Mouse (Mus musculus) brain, embryonic 14.5 days (tissue): ENCODE measurements at regions not wholly inside any gene's neighbourhood (a gene's known extent, or its start where the extent isn't known, plus 50 kb on each side); places are given as distances from the start of the nearest gene placed in this dataset.

Source experiments
- DNase-seq: peaks from one replicate; pipeline ENCODE4 v3.0.0-alpha.2; 2011; ENCODE audit warnings: low read depth
- CTCF ChIP-seq: fragments of 200-500 bp; IDR thresholded peaks from 2 replicates; pipeline ENCODE4 v1.5.1; 2012; ENCODE audit warnings: inconsistent platforms, mild to moderate bottlenecking, moderate library complexity, borderline replicate concordance; ENCODE audit not compliant: insufficient read depth, insufficient read length; ENCODE audit errors: extremely low read depth
- POLR2A ChIP-seq: fragments of 200-500 bp; IDR thresholded peaks from 2 replicates; pipeline ENCODE4 v1.6.1; 2012; ENCODE audit warnings: mild to moderate bottlenecking, inconsistent platforms, borderline replicate concordance; ENCODE audit not compliant: poor library complexity, insufficient read depth, insufficient read length, severe bottlenecking; ENCODE audit errors: extremely low read depth

DNA sequence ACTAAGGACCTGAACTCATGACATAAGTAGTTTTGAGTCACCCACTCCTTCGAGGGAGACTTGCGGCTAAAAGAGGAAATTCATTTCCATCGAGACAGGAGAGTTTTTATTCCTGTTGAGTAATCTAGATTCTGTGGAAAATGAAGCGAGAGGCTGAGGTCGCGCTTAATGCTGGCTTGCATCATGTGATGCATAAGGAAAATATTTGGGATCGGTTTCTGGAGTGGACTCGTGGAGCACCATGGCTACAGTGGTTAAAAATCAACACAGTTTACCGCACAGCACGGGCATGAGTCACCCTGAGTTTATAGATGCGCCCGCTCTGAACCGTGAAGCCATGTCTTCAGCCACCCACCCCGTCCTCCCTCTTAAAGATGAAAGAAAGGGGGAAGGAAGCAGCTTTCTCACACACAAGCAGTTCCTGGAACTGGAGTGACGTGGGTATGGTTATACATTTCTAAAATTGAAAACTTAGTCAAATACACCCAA is 70.3 kb upstream of the 1700021F07Rik start:
- DNase-seq = no peak
- TF ChIP-seq POLR2A = no peak
- TF ChIP-seq CTCF = no peak

DNA sequence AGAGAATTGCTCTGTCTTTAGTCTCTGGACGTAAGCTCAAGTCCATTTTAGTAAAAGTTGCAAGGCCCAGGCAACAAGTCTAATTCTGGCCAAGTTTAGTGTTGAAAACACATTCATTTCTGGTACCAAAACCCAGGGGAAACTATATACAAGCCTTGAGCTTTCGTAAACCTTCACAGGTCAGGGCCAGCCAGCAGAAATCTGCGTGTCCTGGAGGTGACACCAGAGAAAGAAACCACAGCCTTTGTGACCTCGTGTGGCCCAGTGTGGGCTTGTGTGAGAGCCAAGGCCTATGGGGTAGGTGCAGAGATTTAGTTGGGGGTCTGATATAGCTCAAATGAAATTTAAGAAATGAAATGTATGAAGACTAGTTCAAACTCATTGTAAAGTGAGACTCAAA is 69.6 kb upstream of the 1700021F07Rik start:
- DNase-seq = no peak
- no peak for TF ChIP-seq CTCF
- no peak for TF ChIP-seq POLR2A

DNA sequence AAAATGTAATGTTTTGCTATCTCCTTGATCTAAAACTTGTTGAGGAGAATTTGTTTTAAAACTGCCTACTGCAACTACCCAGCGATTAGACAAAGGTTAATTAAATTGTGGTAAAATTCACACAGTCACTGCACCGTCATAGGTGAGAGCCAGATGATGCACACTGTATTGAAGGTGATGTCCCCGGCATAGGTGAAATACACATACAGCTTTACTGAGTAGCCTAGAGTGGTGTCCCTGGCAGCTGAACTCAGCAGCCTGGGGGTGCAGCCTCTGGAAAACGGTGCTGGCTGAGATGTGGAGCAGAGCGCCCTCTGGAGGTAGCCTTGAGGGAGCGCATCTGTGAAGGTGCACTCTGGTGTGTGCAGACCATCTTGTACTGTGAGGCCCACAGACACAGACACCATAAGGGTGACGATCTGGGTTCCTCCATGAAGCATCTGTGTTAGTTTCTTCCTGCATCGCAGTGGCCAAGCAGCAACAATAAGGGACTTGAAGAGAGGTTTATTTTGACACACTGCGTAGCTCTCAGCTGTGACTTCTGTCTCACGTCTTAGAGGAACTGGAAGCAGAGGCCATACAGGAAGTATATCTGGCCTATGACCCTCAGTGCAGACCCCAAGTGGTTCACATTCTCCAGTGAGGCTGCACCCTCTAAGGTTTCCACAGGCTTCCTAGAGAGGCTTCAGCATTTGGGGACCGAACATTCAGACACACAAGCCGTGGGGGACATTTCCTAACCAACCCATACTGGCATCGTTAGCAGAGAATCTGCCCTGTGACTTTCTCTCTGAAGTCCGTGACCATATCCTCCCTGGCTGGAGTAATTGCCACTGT is 68.6 kb upstream of the 1700021F07Rik start:
- peak; percentile 49 for DNase-seq
- TF ChIP-seq CTCF = peak; percentile 75
- TF ChIP-seq POLR2A = no peak

GRCm38 (mm10) chr2:173454741-173455140 is 67.6 kb upstream of the 1700021F07Rik start:
- TF ChIP-seq CTCF = no peak
- TF ChIP-seq POLR2A = no peak

GRCm38 (mm10) chr2:173455216-173455615 is 67.2 kb upstream of the 1700021F07Rik start:
- TF ChIP-seq POLR2A (no peak), CTCF (no peak)
- DNase-seq = no peak

More at GRCm38 (mm10) chr2:173454741-173455140, 67.6 kb upstream of the 1700021F07Rik start:
- no peak for DNase-seq

GRCm38 (mm10) chr2:173456083-173456482 is 66.3 kb upstream of the 1700021F07Rik start:
- no peak for DNase-seq
- TF ChIP-seq POLR2A = no peak
- TF ChIP-seq CTCF = peak; percentile 38; the same call in 1 of the 2 replicates

DNA sequence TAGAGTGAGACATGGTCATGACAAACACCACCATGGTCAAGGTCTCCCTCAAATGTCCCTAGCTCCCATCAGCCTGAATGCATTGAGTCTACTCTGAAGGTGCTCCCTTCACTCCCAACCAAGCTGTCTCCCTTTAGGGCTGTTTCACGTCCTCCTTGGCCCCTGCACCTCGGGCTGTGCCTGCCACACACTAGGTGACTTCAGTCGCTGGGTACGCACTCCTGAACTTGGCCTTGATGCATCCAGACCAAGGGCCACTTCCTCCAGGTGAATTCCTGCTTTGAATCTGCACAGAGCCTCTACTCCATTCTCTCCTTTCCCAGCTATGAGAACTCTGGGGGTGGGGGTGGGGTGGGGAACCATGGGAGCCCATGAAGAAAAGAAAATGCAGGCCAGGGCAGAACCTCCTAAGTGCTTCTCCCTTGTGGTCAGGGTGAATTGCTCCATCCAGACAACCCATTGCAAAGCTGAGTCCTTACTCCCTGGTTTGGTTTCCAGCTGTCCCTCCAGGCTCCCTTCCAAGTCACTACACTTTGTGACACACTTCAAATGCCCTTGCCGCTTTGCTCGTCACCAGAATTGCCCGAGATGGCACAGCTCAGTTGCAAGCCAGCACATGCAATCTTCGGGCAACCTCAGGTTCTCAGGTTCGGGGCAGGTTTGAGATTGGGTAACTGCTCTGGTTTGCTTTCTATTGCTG is 65.3 kb upstream of the 1700021F07Rik start:
- no peak for DNase-seq
- TF ChIP-seq POLR2A (no peak), CTCF (no peak)

GRCm38 (mm10) chr2:173457624-173458320 is 64.6 kb upstream of the 1700021F07Rik start:
- no peak for DNase-seq
- no peak for TF ChIP-seq CTCF
- TF ChIP-seq POLR2A = no peak

DNA sequence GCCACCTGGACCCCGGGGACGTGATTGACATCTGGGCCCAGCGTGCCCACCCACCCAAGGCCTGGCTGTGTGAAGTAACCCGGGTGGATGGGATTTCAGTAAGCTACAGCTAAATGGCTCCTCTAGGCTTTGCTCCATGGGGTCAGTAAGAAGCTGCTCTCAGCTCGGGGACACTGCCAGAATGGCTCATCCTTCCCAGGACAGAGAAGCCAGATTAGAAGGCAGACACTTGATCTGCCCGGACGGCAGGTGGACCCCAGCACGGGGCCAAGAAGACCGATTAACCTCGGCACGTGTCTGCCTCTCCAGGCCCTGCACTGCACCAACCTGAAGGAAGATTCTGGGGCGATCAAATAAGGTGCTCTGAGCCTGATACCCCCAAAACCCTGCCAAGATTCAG is 63.5 kb upstream of the 1700021F07Rik start:
- TF ChIP-seq CTCF (no peak), POLR2A (no peak)
- DNase-seq = no peak

DNA sequence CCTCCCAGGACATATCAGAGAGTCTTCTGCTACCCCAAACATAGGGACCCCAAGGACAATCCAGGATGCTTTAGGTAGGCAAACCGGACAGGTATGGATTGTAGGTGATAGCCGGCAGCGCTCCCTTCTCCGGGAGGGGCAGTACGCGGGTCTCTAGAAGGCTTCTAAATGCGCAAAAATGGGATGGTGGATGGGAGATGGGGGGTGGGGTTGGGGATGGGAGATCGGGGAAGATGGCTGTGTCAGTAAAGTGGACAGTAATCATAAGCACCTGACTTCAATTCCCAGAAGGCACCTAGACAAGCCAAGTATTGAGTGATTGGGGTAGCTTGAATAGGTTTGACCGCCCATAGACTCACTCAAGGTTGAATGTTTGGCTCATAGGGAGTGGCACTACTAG is 59.1 kb upstream of the 1700021F07Rik start:
- TF ChIP-seq POLR2A (no peak), CTCF (no peak)
- DNase-seq = no peak

DNA sequence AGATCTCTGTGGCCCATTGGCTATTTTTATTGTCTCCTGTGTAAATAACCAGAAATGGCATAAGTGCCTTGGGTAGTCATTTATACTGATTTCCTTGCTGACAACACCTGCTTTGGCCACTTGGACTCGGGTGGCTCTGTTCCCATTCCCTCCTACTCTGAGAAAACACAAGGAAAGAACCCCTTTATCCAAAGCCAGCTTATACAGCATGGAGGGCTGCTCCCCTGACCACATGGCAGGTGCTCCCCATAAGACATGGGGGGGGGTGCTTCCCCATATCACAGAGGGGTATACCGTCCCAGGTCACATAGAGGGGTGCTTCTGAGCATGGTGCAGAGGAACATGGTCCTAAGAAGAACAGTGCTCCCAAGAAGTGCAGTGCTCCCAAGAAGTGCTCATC is 57.8 kb upstream of the 1700021F07Rik start:
- no peak for DNase-seq
- TF ChIP-seq CTCF = no peak
- TF ChIP-seq POLR2A = no peak
